Mouse (Mus musculus) retina, postnatal 7 days (tissue): Measurements from ENCODE around the gene Tspan12.

Source experiments
- DNase-seq: peaks from one replicate; pipeline ENCODE4 v3.0.0-alpha.2; 2012; ENCODE audit warnings: low read depth, low spot score

The Tspan12 gene

DNA sequence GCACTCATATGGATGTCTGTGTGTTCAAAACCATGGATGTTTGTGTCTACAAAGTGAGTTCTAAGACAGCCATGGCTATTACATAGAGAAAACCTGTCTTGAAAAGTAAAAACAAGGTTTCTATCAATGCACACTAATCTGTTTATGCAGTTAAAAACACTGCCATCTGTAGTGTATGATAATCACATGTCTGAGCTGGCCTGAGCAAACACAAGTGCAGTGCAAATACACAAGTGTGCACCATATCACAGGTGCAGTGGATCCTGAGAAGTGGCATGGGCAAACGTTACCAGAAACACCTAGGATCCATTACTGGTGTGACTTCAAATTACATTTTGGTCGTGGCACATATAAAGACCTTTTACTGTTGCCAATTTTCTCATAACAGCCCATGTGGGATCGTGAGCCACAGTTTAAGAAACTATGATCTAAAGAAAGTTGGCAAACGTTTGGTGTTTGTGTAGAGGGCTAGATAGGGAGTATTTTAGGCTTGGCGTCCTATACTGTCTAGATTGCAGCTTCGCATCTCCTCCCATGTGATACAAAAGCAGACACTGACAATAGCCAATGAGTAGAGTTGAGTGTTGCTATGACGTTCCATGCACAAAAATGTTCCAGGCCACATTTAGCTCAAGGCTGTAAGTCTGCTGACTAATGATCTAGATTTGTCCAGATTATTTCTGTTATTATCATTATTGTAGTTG is 78.0 kb downstream of the Tspan12 start:
- no peak for DNase-seq

DNA sequence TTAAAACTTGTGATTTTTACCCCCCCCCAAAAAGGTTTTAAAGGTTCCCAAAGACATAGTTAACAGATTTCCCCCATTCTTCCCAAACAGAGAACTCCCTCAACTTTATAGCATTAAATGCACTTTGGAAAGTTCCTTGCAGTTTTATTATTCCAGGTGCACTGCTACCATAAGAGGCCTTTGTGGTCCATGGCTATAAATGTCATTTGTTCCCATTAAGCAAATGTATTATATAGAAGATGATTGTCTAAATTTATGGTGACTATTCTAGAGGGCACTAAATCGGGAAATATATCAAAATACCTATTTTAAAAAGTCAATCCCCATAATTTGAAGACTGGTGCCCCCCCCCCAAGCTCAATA is 82.9 kb downstream of the Tspan12 start:
- no peak for DNase-seq

DNA sequence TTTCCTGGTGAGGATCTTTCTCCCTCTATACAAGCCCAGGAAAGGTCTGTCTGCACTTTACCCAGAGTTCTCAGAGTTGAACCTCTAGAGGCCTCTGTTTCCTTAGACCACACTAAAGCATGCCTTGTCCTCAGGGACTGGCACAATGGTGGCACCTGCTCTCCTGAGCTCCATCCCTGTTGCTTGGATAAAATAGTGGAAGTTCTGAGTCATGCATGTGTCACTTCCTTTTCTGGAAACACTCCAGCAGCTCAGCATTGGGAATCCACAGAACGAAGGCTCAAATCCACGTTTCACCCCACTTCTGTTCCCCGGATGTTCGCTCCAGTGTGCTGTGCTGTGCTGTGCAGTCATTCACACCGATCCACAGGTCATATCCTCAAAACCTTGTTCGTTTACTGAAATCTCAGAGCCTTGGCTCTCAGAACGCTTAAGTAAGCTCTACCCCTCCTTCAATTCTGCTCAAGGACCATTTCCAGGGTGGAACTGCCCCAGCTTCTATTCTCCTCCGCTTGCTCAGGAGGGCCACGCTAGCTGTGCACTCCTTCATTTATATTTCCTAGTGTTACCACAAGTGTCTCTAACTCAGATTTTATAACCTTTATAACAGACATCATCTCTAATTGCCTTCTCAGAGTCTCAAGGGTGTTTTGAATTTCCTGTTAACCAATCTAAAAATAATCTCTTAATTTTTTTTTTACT is 83.4 kb downstream of the Tspan12 start:
- no peak for DNase-seq

DNA sequence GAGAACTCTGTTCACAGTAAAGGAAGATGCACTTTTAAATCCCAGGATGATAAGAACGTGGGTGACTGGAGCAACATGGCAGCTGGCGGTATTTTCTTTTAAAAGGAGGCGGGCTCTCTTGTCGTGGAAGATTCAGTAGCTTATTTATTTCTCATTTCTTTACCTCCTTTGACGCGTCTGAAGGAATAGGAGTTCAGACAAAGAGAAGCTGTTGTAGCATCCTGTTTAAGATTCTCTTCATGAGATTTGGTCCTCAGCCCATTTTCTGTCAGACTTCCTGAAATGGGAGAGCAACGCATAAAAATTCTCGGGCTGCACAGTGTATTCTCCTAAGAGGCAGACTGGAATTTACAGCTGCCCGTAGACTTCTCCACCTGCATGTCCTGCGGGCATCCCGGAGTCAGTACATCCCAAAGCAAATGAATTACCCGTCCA is 84.5 kb downstream of the Tspan12 start:
- DNase-seq: no peak

DNA sequence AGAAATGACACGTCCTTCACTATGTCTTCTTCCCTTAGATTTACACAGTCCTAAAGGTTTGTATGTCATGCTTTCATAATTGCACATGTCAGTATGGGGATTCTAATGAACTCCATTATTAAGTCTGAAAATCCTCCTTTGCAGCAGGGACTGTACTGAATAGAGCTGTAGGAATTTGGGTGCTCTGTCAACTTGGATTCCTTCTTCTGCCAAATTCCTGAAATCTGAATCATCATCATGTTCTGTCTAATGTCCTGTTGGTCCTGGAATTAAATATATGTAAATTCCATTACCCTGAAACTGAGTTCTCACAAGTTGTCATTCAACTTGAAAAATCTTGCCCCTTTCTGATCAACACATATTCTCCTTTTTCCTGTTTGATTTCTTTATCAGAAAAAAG is 104.8 kb downstream of the Tspan12 start:
- DNase-seq: no peak

DNA sequence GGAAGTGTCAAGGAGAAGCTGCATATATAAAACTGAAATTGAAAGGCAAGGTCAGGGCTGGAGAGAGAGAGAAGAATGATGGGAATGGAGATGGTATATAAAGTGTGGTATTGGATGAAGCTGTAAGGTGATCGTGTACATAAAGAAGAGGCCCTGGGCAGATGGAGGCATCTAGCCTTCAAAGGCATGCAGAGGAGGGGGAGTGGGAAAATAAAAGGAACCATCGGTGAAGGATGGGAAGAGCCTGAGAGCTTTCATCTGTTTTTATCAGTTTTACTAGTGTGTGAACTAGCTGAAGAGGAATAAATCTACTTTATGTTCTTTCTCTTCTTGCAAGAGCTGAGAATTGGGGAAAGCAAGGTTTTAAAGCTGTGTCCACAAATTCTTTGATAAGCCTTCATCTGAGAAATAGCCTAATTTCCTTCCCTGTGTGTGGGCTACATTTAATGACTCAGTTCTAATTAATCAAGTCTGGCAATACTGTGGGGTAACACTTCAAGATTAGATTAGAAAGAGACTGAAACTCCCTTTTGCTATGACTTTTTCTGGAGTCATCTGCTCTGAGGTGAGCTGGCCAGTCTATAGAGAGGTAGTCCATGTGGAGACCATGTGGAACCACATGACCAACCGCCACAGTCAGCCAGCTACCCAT is 107.6 kb downstream of the Tspan12 start:
- DNase-seq: no peak

DNA sequence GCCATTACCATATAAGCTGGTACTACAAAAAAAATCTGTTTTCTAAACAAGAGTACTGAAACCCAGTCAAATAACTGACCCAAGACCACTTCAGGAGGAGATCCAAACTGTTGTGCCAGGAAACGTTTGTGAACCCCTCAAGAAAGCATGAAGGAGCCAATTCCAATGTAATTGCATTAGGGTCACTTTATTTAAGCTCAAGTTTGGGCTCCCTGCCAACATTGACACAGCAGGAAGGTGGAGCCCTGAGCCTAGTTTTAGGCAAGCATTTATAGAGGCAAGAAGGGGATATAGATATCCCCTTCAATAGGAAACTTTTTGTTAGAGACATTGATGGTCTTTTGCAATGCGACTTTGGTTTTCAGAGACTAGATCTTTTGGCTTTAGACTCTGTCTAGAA is 111.7 kb downstream of the Tspan12 start:
- DNase-seq: no peak

DNA sequence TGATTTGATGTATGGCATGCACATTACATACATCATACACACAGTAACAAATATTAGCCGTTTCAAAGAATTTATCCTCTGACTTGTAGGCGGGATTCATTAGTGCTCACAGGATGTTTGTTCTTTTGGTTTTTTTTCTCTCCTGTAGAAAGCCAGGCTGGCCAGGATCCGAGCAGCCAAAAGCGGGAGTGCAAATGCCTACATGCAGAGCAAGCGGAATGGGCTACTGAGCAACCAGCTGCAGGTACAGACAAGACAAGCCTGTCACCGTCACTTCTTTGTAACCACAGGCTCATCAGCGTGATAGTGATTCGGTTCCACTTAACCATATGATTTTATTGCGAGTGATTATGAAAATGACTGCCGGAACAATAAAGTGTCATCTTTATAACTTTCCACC is 130.1 kb downstream of the Tspan12 start:
- no peak for DNase-seq
